Mouse (Mus musculus): ENCODE measurements around the gene Rasgef1b.

The Rasgef1b gene

DNA sequence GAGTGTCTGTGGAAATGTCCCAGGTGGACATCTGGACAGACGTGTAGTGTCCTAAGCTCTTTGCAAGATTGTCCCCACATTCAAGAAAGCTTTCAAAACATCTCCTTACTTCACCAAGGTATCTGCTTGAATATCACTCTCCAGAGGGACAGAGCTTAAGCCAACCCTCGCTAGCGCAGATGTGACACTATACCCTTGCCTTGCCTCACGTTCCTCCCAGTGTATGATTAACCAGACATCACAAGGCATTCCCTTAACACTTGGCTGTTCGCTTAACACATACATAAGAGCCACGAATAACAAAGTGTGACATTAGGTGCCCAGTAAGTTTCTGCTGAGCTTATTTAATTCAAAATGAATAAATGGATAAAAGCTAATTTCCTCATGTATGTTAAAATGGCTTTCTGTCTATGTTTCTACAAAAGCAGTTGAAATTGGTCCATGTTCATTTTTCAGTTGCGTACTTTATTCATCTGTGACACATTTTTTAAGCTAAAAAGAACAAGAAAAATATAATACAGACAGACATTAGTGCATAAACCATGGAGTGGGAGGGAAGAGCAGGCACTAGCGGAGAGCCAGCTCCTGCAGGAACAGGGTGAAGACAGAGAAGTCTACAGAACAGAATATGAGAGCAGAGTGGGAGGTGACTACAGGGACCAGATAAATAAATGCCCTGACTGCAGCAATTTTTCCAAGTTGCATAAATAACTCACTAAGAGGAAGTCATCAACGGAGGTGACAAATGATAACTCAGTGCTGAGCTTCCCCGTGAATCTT lies 126.4 kb downstream of the Rasgef1b start:
- DNase-seq (ENCODE audit: low spot score): no peak

DNA sequence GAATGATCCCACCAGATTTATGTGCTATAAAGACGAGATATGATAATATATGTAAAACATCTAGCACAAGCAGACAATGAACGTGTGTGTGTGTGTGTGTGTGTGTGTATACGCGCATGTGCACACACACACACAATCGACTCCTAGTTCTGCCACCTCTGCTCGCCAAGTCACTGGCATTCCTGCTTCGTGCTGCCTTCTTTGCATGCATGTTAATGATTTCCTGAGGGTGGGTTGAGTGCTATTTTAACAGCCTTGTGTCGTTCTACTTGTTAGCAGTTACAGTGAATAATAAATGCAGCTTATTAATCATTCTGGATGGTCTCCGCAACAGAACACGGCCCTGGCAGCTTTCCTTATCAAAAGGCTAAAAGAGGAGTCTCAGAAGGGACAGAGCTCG lies 129.5 kb downstream of the Rasgef1b start:
- no peak for DNase-seq (ENCODE audit: low spot score)

DNA sequence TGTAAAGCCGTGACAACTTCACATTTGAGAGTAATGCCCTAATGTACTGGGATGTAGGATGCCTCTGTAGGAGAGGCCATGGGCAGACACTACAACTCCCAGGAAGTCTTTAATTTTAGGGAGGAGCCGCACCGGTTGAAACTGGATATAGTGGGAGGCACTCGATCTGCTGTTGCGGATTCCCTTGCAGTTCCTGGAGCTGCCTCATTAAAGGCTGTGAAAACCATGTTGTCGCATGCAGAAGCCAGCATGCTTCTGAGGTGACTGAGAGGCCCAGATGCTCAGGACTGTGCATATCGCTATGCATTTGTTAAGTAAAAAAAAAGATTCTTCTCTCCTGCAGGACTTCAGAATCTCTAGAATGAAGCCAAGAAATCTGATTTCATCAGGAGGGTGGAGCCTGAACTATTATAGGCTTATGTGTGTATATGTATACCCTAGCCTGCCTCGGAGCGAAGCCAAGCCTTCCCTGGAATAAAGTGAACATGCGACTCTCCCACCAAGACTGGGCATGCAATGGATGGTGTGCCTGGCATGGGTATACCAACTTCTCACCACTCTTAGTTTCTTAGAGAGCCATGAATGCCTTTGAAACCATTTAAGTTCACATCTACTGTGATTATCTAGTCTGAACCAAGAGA lies 130.3 kb downstream of the Rasgef1b start:
- no peak for DNase-seq (ENCODE audit: low spot score)

DNA sequence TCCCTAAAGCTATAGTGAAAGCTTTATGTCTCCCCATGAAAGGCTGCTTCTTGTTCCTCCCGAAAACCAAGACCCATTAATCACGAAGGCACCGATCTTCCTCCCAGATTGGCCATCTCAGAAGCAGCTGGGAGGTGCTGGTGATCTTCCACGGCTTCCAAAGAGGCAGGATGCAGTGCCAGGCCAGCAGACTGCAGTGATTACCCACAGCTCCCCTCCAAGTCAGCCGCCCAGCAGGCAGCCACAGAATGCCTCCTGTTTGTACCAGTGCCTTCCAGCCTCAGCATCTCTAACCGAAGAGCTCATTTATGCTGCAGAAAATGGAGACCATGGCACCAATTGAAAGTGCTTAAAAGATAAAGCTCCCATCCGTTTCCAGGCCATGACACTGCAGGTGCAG lies 131.2 kb downstream of the Rasgef1b start:
- DNase-seq (ENCODE audit: low spot score): no peak

DNA sequence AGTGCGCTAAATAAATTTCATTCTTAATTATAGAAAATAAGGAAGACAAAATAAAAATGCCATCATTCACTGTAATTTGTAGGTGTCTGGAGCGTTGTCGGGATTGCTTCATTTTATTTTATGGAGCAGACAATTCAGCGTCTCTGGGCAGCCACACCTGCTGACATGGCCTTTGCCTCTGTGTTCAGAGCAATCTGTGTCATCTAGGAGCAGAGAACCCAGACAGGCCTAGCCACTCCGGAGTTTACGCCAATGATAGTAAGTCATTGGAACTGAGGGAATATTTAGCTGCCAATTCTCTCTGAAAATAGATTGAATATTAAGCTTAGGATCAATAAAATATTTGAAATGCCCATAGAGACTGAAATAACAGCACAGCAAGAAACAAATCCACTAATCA lies 137.5 kb downstream of the Rasgef1b start:
- DNase-seq (ENCODE audit: low spot score): no peak

DNA sequence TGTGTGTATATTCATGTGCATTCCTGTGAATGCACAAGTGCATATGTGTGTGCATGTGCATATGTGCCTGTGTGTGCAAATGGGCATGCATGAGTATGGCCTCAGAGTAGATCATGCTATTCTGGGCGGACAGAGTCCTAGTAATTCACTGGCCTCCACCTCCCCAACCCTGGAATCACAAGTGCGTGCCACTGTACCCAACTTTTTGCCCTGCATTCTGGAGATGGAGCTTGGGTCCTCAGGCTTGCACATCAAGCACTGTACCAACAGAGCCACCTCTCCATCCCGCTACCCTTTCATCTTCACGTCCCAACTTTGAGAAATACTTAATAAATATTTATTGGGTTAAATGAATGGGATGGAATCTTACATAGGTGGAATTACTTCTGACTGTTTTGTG lies 138.3 kb downstream of the Rasgef1b start:
- DNase-seq (ENCODE audit: low spot score): no peak

DNA sequence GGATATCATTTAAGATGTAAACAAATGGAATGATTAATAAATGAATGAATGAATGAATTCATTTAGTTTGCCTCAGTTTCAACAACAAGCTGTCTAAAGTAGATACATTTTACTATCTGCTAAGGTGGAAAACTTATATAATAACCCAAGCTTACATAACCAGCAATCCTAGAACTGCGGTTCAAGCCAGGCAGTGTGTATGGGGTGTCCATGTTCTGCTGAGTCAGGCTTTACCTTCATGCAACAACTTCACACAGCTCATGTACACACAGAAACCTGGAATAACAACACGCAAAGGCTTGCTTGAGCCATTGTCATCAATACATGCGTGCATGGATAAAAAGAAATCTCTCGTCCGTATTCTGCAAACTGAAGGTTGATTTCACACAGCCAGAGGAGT lies 140.9 kb downstream of the Rasgef1b start:
- DNase-seq (ENCODE audit: low spot score): no peak

DNA sequence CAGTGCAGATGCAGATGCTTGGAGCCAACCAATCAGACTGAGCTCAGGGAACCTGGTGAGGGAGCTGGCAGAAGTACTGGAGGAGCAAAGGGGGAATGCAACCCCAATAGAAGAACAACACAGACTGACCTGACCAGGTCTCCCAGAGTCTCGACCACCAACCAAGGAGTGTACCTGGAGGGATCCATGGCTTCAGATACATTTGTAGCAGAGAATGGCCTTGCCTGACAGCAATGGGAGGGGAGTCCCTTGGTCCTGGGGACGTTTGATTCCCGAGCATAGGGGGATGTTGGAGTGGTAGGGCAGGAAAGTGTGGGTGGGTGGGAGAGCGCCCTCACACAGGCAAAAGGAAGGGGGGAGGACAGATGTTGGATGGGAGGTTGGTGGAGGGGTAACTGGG lies 141.3 kb downstream of the Rasgef1b start:
- no peak for DNase-seq (ENCODE audit: low spot score)

DNA sequence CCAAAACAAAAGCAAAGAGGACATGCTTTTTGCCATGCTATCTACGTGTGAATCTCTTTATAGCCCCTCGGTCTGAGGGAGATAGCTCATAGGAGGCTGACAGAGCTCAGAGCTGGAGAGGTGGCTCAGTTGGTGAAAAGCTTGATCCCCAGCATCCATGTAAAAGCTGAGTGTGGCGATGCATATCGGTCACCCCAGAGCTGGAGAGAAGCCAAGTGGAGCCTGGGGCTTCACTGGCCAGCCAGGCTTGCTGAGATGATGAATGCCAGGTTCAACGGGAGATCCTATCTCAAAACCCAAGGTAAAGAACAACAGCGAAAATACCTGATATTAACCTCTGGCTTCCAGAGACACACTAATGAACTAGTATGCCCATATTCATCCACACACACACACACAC lies 142.6 kb downstream of the Rasgef1b start:
- no peak for DNase-seq (ENCODE audit: low spot score)

DNA sequence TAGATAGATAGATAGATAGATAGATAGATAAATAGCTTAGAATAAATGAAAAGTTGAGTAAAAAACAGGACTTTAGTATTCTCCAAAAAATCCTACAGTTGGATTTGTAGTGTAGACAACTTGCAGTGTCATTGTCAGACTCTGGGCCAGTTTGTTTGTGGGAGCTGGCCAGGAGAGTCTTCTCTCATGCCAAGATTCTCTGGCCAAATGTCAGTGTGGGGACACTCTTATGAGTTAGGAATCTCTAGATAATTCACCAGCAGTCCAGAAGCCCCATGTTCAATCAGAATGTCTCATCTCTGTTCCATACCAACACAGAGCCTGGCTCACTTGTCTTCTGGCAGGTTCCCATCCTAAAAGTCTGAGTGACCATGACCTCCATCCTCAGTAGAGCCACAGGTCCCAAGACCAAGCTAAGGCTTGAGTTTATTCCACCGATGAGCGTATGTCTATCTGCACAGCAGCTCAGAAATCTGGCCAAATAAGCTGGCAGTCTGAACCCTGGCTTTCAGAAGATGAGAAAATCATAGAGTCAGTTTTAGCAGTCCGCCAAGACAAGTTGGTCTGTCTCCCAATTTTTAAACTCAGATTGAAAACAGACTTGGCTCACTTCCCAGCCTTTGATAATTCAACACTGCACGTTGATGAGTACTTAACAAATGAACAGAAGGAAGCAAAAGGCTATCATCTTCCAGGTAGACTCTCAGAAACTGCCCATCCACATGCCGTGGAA lies 143.5 kb downstream of the Rasgef1b start:
- DNase-seq (ENCODE audit: low spot score): no peak

DNA sequence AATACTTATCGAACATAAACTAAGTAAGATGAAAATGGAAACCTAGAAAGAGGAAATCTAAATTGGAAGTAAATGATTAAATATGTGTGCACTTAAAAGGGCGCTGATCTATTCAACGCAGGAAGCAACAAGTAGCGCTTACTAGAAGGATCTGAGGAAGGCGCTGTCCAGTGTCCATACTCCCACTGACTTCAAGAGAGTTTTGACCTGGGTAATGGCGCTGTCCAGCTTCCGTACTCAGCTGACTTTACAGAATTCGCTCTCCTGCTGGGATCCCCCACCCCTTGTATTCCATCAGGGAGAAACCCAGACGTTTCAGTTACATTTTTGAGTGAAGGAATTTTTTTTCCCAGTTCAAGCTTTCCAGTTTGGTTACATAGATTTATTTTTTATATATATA lies 144.6 kb downstream of the Rasgef1b start:
- no peak for DNase-seq (ENCODE audit: low spot score)

DNA sequence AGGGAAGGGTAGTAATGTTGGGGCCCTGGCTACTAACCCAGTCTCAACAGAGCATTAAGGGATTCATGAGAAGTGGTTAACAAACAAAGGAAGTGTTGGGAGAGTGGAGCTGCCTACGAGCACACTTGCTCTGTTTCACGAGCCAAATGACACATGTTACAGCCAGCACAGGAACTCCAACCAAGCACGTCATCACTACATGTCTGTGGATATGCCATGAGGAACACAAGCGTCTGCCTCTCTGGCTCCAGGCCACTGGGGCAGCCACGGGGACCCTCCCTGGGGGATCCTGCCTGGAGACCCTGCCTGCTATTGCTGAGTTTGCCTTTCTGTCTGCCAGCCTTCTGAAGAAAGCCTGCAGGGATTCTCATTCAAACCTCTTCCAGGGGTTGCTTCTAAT lies 146.8 kb downstream of the Rasgef1b start:
- DNase-seq (ENCODE audit: low spot score): no peak

DNA sequence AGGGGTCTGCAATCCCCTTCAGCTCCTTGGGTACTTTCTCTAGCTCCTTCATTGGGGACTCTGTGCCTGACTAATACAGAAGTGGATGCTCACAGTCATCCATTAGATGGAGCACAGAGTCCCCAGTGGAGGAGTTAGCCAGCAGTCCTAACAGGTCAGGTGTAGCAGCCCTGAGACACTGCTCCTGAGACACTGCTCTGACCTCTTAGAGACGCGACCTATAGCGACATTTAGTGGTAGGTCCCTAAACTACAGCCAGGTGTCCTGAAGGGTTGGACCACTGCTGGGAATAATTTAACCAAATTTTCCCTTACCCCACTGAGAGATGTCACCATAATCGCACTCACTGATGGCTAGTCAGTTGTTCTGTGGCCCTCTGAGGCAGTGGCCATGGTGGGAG lies 150.2 kb downstream of the Rasgef1b start:
- DNase-seq (ENCODE audit: low spot score): no peak

DNA sequence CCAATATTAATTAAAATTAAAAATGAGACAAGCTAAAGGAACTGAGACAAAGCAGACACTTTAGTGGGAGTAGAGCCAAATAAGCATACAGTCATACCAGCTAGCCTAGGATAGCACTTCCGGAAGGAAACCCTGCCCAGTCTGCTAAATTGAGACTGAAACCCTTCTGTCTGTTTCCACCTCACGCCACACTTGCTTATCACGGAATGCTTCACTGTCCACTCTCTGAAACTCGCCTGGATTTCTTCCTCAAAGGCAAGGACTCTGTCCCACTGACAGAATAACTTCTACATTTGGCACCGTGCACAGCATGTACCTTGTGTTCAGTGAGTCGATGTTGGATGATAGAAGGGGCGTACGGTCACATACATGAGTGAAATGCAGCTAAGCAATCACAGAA lies 153.0 kb downstream of the Rasgef1b start:
- no peak for DNase-seq (ENCODE audit: low spot score)

DNA sequence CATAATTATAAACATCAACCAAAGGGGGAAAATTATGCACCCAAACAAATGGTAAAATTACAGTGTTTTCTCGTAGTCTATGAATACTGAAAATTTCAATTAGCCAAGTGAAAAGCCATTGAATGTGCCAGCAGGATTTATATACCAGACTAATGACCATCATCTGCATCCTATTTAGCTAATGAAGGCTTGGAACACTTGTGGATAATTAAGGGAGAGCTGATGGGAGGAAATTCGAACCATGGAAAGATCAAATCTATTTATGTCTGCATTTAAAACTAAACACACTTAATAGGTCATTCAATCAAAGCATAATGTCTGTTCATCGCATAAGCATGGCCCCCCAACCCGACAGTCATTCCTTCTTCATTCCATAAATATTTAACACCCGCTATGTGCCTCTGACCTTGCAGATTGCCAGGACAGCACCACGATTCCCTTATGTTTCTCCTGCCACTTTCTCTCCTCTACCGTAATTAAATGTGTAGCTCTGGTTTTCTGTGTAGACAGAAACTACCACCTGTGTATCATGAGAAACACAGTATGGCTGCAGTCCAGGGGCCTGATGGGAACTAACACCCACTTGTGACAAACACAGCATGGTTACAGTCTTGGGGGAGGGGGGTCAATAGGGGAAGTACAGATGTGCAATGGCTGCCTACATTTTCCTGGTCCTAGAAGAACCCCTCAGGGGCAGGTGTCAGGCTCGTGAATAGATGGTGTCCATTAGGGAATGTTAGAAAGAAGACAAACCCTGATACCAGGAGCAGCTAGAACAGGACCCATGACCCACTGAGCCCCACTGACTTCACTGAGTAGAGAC lies 164.2 kb downstream of the Rasgef1b start:
- no peak for DNase-seq (ENCODE audit: low spot score)

DNA sequence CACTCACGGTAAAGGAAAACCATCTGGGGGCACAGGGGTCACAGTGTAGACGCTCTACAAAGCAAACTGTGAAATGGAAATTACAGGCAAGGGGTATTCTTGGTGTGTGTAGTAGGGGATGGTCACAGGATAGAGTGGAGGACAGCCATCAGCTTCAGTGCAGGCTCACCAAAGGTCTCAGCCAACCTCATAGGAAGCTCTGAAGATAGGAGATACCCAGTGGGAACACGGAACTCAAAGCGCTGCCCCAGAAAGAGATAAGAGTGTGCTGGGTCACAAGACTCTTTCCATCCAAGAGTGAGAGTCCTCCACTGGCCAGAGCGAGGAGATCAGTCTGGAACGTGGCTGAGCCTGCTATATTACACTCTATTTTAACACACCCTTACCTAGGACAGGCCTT lies 166.8 kb downstream of the Rasgef1b start:
- no peak for DNase-seq (ENCODE audit: low spot score)

DNA sequence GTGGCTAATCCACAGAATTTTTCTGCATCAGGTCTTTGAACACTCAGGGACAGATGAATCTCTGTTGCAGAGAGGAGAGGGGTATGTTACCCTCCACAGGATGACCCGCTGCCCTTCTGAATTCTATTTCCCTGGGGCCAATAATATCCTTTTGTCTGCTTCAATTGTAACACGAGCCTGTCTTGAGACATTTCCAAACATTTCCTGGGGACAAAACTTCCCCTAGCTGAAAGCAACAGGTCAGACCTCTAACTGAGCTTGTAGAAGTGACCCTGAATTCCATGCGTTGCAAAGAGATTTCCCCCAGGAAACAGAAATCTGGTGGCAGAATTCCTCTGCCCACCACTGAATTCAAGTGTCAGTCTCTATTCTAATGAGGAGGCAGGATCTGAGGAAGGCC lies 169.1 kb downstream of the Rasgef1b start:
- no peak for DNase-seq (ENCODE audit: low spot score)

DNA sequence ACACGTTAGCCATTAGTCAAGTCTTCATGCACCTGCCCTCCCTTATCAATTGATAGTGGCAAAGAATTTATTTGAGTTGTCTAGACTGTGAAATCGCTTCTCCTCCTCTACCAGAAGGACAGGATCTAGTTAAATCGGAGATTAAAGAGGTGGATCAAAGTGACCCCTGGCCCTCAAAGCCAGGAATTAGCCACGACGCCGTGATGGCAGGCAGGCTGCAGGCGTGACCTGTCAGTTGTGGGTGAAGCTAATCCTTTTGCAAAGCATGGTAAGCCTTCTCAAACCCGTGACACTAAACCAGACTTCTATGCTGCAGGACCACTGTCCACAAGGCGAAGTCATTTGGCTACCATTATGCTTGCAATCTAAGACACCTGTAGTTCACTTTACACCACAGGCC lies 170.6 kb downstream of the Rasgef1b start:
- no peak for DNase-seq (ENCODE audit: low spot score)

DNA sequence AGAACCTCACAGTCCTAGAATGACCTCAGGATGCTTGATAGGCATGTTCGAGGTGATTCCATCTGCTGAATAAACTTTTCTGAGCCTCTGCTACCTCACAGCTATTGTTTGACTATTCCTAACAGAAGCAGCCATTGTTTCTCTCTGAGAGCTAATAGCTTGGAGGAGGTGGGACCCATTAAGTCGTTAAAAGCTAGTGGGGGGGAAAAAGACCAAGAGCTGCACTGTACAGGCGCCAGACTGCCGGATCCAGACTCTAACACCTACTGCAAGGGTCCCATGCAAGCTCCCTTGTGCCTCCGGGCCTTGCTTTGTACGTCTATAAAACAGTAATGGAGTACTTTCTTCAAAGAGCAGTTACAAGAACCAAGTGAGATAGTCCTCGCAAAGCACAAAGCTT lies 176.2 kb downstream of the Rasgef1b start:
- no peak for DNase-seq (ENCODE audit: low spot score)

DNA sequence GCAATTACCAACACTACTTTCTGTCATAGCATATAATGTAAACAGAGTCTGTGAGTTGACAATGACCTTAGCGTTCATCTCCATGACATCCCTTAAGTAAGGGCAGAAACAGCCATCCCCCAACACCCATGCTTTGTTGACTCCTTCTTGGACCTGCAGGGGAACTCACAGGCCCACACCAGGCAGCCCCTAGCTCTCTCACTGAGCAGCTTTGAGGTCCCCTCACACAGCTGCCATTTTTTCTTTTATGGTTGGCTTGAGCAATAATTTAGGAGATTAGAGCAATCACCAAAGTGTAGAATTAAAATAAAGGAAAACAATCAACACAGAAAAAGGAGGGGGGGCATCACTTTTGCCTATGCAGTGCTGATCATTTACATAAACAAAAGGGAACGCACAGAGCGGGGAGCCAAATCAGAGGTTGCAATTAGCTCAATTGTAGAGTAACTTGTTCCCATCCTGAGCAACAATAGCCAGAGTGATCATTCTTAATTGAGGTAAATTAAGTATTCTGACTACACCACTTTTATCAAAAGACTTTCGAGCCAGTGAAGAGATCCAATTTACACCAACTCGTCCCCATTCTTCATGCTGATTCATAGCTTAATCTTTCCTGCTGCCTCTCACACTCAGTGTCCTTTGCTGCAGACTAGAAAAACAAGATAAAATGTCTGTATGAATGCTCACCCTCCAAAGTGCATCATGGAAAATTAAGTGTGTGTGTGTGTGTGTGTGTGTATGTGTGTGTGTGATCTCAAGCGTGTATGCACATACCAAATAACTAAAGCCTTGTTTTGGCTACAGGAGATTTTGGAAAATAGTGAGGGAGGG lies 184.0 kb downstream of the Rasgef1b start:
- no peak for DNase-seq (ENCODE audit: low spot score)

DNA sequence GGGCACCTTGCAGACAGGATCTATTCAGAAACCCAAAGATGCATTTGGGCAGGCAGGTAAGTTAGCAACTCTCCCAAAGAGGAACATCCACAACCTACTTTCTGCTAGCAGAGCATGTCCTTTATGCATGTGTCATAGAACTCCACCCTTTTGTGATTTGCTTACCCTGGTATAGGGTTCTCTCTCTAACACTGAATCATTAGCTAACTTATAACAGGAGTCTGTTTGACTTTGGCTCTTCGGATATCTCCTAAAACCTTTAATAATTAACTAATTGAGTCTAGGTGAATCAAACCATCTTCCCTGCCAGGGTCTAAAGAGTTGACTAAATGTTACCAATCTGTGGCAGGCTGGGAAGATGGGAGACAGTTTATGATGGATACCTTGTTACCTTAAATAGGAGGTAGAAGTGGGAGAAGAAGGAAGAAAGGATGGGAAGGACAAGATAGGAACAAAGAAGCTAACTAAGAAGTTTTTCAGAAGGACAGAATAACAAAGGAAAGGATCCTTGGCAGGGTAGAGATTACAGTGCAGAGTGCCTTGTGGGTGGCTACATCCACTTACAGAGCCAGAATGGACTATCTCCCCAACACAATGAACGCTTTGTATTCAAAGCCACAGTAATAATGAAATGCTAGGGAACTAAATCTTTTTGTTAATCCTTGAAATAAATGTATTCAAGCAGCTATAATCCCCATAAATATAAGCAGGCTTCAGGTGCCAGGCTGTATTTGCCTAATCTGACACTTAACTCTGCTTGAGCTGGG lies 186.7 kb downstream of the Rasgef1b start:
- DNase-seq (ENCODE audit: low spot score): no peak
